Mouse (Mus musculus) left cerebral cortex, postnatal 4 days (tissue): Measurements from ENCODE around the gene Tor2a. TPM values are rescaled to one million over a fixed set of nuclear protein-coding genes. Genes with fewer than 3 reads are reported as not detected.

Source experiments
- DNase-seq: peaks from one replicate; pipeline ENCODE4 v3.0.0-alpha.2; 2022
- intact Hi-C: fragments of 180-260 bp; cut with DNase I; formaldehyde crosslinking; loops from one replicate; pipeline ENCODE4 v1.15.1; 2025
- microRNA-seq: library from miRNA; unstranded; fragments of <30 nt; microRNA quantifications from one replicate; pipeline ENCODE4 v1.2.0, GENCODE M21; 2022
- total RNA-seq, 2 experiments: library from RNA; stranded (reverse); gene quantifications; 2 replicates each; pipeline ENCODE4 v1.2.3; 2021

The Tor2a gene
- total RNA-seq, 2 experiments from 2014 or later = 29.3 to 30.5 TPM

GRCm38 (mm10) chr2:32795748-32796418 lies 38.8 kb downstream of the Tor2a start:
- intact Hi-C loops = no loop called here
- no peak for DNase-seq

GRCm38 (mm10) chr2:32798251-32798962 lies 41.4 kb downstream of the Tor2a start:
- intact Hi-C loops = no loop called here
- DNase-seq = no peak

DNA sequence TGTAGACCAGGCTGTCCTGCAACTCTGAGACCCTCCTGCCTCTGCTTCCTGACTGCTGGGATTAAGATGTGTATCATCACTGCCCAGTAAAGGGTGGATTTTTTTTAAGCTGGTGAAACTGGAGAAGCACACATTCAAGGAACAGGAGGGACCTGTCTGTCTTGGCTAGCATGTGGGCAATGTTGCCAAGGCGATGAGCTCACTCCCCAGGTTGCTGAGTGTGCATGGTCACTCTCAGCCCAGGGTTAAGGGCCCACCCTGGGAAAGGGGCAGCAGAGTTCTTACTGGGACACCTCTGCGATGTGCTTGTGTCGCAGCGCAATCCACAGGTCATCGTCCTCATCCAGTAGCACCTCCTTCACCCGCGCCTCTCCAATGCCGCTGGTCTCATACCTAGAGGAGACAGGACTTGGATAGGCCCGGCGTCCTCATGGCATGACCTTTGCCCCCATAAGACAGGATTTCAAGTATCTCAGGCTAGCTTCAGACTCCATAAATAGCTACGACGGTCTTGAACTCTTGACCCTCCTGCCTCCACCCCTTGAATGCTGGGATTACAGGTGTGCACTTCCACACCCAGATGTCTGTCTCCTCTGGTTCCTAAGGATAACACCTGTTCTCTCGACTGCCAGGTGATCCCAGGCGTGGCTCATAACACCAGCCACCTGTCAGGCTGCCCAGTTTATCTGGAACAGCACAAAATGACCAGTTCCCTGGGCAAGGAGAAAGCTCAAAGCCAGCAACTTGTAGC lies 52.0 kb downstream of the Tor2a start:
- DNase-seq = no peak
- intact Hi-C loops = no loop called here

Small RNA genes lying within 50 kb of the gene (microRNA-seq; reads per million reads assigned to microRNA genes)
- gene Mir2861 (not detected), gene Mir3960 (not detected)

Other genes with a start within 250 kb of the Tor2a start
- 10 to 100 TPM; 18.8 to 20.1 TPM for gene Fam102a, start 221.9 kb upstream of the Tor2a start, total RNA-seq
- 10 to 100 TPM; 74.3 to 76.8 TPM for gene Dpm2, start 186.4 kb upstream of the Tor2a start, total RNA-seq
- 10 to 100 TPM in 1 of 2 experiments, 1 to 10 TPM in 1; 9.4 to 11.5 TPM for gene Pip5kl1, start 182.4 kb upstream of the Tor2a start, total RNA-seq
- gene 9430097D07Rik, start 181.6 kb upstream of the Tor2a start, total RNA-seq = under 1 TPM; 0.62 to 0.84 TPM
- gene St6galnac4, start 170.1 kb upstream of the Tor2a start, total RNA-seq = 10 to 100 TPM; 35.7 to 38.4 TPM
- 10 to 100 TPM; 78.8 to 91.8 TPM for gene St6galnac6, start 157.5 kb upstream of the Tor2a start, total RNA-seq
- 100 to 1,000 TPM; 100 to 106 TPM for gene Ak1, start 135.5 kb upstream of the Tor2a start, total RNA-seq
- gene Eng, start 110.6 kb upstream of the Tor2a start, total RNA-seq = 10 to 100 TPM; 21.2 to 26.1 TPM
- 10 to 100 TPM; 26.3 to 30.0 TPM for gene Fpgs, start 53.1 kb upstream of the Tor2a start, total RNA-seq
- gene Cdk9, start 44.2 kb upstream of the Tor2a start, total RNA-seq = 10 to 100 TPM; 87.8 to 88.0 TPM
- 10 to 100 TPM; 33.1 to 37.2 TPM for gene Sh2d3c, start 36.2 kb upstream of the Tor2a start, total RNA-seq
- gene 6330409D20Rik, start 16.2 kb upstream of the Tor2a start, total RNA-seq = 1 to 10 TPM; 3.0 to 3.2 TPM
- under 1 TPM; 0.42 to 0.66 TPM for gene Ttc16, start 18.4 kb downstream of the Tor2a start, total RNA-seq
- gene Ptrh1, start 18.6 kb downstream of the Tor2a start, total RNA-seq = 10 to 100 TPM in 1 of 2 experiments, 1 to 10 TPM in 1; 6.5 to 11.2 TPM
- under 1 TPM; 0.34 to 0.58 TPM for gene Cfap157, start 27.2 kb downstream of the Tor2a start, total RNA-seq
- 100 to 1,000 TPM; 557 to 578 TPM for gene Stxbp1, start 90.0 kb downstream of the Tor2a start, total RNA-seq
- 10 to 100 TPM; 55.1 to 63.3 TPM for gene Fam129b, start 118.9 kb downstream of the Tor2a start, total RNA-seq
- gene Rpl12, start 204.3 kb downstream of the Tor2a start, total RNA-seq = 100 to 1,000 TPM; 200 to 215 TPM
- gene Lrsam1, start 204.4 kb downstream of the Tor2a start, total RNA-seq = 10 to 100 TPM; 47.6 to 47.7 TPM
- 10 to 100 TPM; 17.1 to 20.3 TPM for gene Slc2a8, start 224.8 kb downstream of the Tor2a start, total RNA-seq